Mouse (Mus musculus) olfactory bulb, adult 2 months (tissue): Measurements from ENCODE around the gene Gnl1.

ENCODE experiments used
- CTCF ChIP-seq: fragments of 200-500 bp; IDR thresholded peaks from 2 replicates; pipeline ENCODE4 v1.5.1; 2012; ENCODE audit warnings: low read depth, mild to moderate bottlenecking, low read length, moderate library complexity; ENCODE audit not compliant: insufficient read depth
- POLR2A ChIP-seq: fragments of 200-500 bp; IDR thresholded peaks from 2 replicates; pipeline ENCODE4 v1.6.1; 2012; ENCODE audit warnings: mild to moderate bottlenecking, low read depth, low read length, moderate library complexity; ENCODE audit not compliant: insufficient read depth

GRCm38 (mm10) chr17:35993675-35994074 lies 14.0 kb downstream of the Gnl1 start:
- TF ChIP-seq CTCF (peak; percentile 97), POLR2A (no peak)
